Mouse (Mus musculus) embryonic fibroblast, embryonic 13.5 days (primary cell): Measurements from ENCODE around the gene Disp2.

ENCODE experiments used
- CTCF ChIP-seq: IDR thresholded peaks from 2 replicates; pipeline ENCODE4 v1.5.1; 2011; ENCODE audit warnings: mild to moderate bottlenecking, control low read depth, low read length, moderate library complexity, borderline replicate concordance; ENCODE audit not compliant: insufficient read depth
- POLR2A ChIP-seq: IDR thresholded peaks from 2 replicates; pipeline ENCODE4 v1.6.1; 2011; ENCODE audit warnings: low read depth, mild to moderate bottlenecking, control low read depth, low read length, moderate library complexity

GRCm38 (mm10) chr2:118783663-118784062 is 4.1 kb downstream of the Disp2 start:
- TF ChIP-seq CTCF (no peak), POLR2A (no peak)
